Mouse (Mus musculus) A20 (cell line): ENCODE results near the gene Nos3.

Experiments
- DNase-seq: peaks from one replicate; pipeline ENCODE4 v3.0.0-alpha.2; 2011; ENCODE audit warnings: low read depth, low spot score

Nos3 gene

GRCm38 (mm10) chr5:24399686-24400085, 35.1 kb downstream of the Nos3 start:
- DNase-seq, result no peak

GRCm38 (mm10) chr5:24400362-24400761, 35.8 kb downstream of the Nos3 start:
- DNase-seq, result no peak

- no peak for DNase-seq
These were observed 36.4 kb downstream of the Nos3 start for GRCm38 (mm10) chr5:24400911-24401605.

GRCm38 (mm10) chr5:24401969-24402368, 37.4 kb downstream of the Nos3 start:
- no peak for DNase-seq

- no peak for DNase-seq
These were observed 40.2 kb downstream of the Nos3 start for GRCm38 (mm10) chr5:24404594-24405360.

GRCm38 (mm10) chr5:24405389-24405876, 40.8 kb downstream of the Nos3 start:
- no peak for DNase-seq

GRCm38 (mm10) chr5:24408651-24409050, 44.0 kb downstream of the Nos3 start:
- DNase-seq, result no peak

- no peak for DNase-seq
These were observed 44.9 kb downstream of the Nos3 start for GRCm38 (mm10) chr5:24409466-24409865.

GRCm38 (mm10) chr5:24412063-24412462, 47.5 kb downstream of the Nos3 start:
- DNase-seq, result no peak

GRCm38 (mm10) chr5:24413042-24413693, 48.6 kb downstream of the Nos3 start, which contains the start of gene Asic3:
Asic3 (plus strand) TSS chr5:24413392.
- no peak for DNase-seq

- DNase-seq, result no peak
These were observed 49.3 kb downstream of the Nos3 start for GRCm38 (mm10) chr5:24413938-24414337.

GRCm38 (mm10) chr5:24416222-24416736, 51.7 kb downstream of the Nos3 start:
- DNase-seq, result peak; percentile 72

- DNase-seq, result no peak
These were observed 53.0 kb downstream of the Nos3 start for GRCm38 (mm10) chr5:24417587-24417986.

GRCm38 (mm10) chr5:24420381-24420780, 55.8 kb downstream of the Nos3 start:
- DNase-seq, result no peak

GRCm38 (mm10) chr5:24423129-24424003, 58.8 kb downstream of the Nos3 start, which contains the start of the genes Cdk5 and Slc4a2:
Cdk5 (minus strand) TSS chr5:24423530.
Slc4a2 (plus strand) TSS chr5:24423837.
- peak; percentile 99 for DNase-seq

GRCm38 (mm10) chr5:24424004-24424781, 59.6 kb downstream of the Nos3 start:
- DNase-seq, result peak; percentile 62

- peak; percentile 93 for DNase-seq
These were observed 60.3 kb downstream of the Nos3 start for GRCm38 (mm10) chr5:24424861-24425411.

- peak; percentile 81 for DNase-seq
These were observed 60.9 kb downstream of the Nos3 start for GRCm38 (mm10) chr5:24425421-24426036.

GRCm38 (mm10) chr5:24426037-24426432, 61.4 kb downstream of the Nos3 start:
- DNase-seq, result peak; percentile 22
